Mouse (Mus musculus) limb, embryonic 14.5 days (tissue): ENCODE results near the gene Dnase2a. TPM values are rescaled to one million over a fixed set of nuclear protein-coding genes. Genes with fewer than 3 reads are reported as not detected.

ENCODE experiments used
- ATAC-seq: fragments of 200-750 bp; cut with Nextera tagmentation; 2 replicates; pipeline ENCODE4 v1.8.0; 2017; ENCODE audit warnings: low read depth, moderate number of reproducible peaks, moderate TSS enrichment; ENCODE audit not compliant: low FRiP score
- DNase-seq: peaks from one replicate; pipeline ENCODE4 v3.0.0-alpha.2; 2015; ENCODE audit warnings: low spot score
- H3K27ac ChIP-seq: fragments of 300-500 bp; sonication (generic); replicated peaks from 2 replicates; pipeline ENCODE4 v1.5.1; 2014; ENCODE audit warnings: low read depth, mild to moderate bottlenecking, low read length, moderate library complexity, mixed read lengths
- H3K27me3 ChIP-seq: fragments of 300-500 bp; sonication (generic); 2 replicates; pipeline ENCODE4 v1.6.1; 2014; ENCODE audit warnings: low read length, mixed read lengths; ENCODE audit not compliant: control insufficient read depth, insufficient read depth
- H3K36me3 ChIP-seq: fragments of 300-500 bp; sonication (generic); 2 replicates; pipeline ENCODE4 v1.6.1; 2014; ENCODE audit warnings: mild to moderate bottlenecking, low read length, moderate library complexity, mixed read lengths; ENCODE audit not compliant: control insufficient read depth, insufficient read depth
- H3K4me1 ChIP-seq: fragments of 300-500 bp; sonication (generic); 2 replicates; pipeline ENCODE4 v1.6.1; 2014; ENCODE audit warnings: antibody characterized with exemption, low read length, mixed read lengths; ENCODE audit not compliant: control insufficient read depth, insufficient read depth
- H3K4me2 ChIP-seq: fragments of 300-500 bp; sonication (generic); replicated peaks from 2 replicates; pipeline ENCODE4 v1.6.1; 2014; ENCODE audit warnings: low read depth, mild to moderate bottlenecking, low read length, moderate library complexity; ENCODE audit not compliant: severe bottlenecking
- H3K4me3 ChIP-seq: fragments of 300-500 bp; sonication (generic); replicated peaks from 2 replicates; pipeline ENCODE4 v1.5.1; 2014; ENCODE audit warnings: low read length
- H3K9ac ChIP-seq: fragments of 300-500 bp; sonication (generic); 2 replicates; pipeline ENCODE4 v1.6.1; 2014; ENCODE audit warnings: mild to moderate bottlenecking, low read depth, low read length, moderate library complexity; ENCODE audit not compliant: severe bottlenecking
- H3K9me3 ChIP-seq: fragments of 300-500 bp; sonication (generic); 2 replicates; pipeline ENCODE4 v1.6.1; 2016; ENCODE audit warnings: low read length; ENCODE audit not compliant: control insufficient read depth
- POLR2A ChIP-seq: fragments of 200-500 bp; IDR thresholded peaks from 2 replicates; pipeline ENCODE4 v1.8.0; 2012; ENCODE audit warnings: inconsistent platforms, mild to moderate bottlenecking, moderate library complexity, borderline replicate concordance; ENCODE audit not compliant: insufficient read depth, insufficient read length; ENCODE audit errors: extremely low read depth
- WGBS: fragments of 180-500 bp; shearing (Covaris S2); extraction: QIAGEN DNeasy Blood & Tissue Kit; methylation state at CpG from one replicate; pipeline ENCODE4 v1.1.7; 2014; 5-methylcytosine and 5-hydroxymethylcytosine counted together
- polyA plus RNA-seq, 2 experiments: library from polyadenylated mRNA; depleted of rRNA in 1 of 2; stranded (reverse) in 1 of 2; unstranded in 1 of 2; fragments of >200 nt; fragmentation: Nextera tagmentation in 1 of 2; extraction: Ambion mirVana in 1 of 2; gene quantifications; 2 replicates each; pipeline versions ENCODE4 v1.2.1 to v1.2.3; 2012 to 2014

The Dnase2a gene
- polyA plus RNA-seq, 2 experiments: 13.8 to 18.5 TPM

DNA sequence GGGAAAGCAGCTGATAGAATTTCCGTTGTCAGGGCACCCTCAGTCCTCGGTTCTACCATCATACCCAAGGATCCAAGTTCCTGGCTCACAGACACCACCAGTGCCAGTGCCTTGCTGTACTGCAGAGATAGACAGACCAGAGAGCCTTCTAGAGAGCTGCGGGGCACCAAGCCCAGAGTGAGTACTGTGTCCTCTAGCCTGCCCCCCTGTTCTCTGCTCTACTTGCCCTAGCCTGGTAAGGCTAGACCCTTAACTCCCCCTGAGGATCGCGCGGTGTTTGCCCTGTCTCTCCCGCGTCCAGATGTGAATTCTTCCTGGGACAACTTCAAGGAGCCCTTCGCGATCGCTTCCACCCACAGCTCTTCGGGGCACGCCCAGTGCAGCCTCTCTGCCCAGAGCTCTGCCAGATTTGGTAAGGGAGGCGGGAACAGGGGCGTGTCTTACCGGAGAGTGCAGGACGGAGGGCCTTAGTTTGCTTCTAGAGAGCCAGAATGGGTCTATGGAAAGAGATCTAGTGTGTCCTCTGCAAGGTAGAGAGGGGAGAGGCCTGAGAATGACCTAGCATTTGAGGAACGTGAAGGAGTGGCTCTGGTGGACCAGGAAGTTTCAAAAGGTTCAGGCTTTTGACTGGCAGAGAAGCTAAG is 44.4 kb downstream of the Dnase2a start:
- H3K4me3 ChIP-seq: no peak overlapping the region
- H3K27me3 ChIP-seq: peaks cover 13% of the 10 kb centered on the region; the same call in 1 of the 2 replicates

DNA sequence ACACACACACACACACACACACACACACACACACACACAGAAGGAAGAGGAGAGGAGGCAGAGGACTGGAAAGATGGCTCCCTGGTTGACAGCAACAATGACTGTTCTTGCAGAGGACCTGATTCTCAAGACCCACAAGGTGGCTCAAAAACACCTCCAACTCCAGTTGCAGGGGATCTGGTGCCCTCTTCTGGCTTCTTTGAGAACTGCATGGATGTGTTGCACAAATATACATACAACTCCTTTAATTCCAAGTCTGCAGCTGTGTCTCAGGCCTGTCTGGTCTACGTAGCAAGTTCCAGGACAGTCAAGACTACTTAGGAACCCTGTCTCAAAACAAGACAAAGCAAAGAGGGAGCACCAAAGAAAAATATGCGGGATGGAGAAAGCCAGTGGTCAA is 48.4 kb downstream of the Dnase2a start:
- Histone ChIP-seq H3K36me3 (peaks cover 17% of the 10 kb centered on the region), H3K27me3 (peaks cover 3% of the 10 kb centered on the region; the same call in 1 of the 2 replicates), H3K4me3 (no peak overlapping the region), H3K9ac (no peak overlapping the region), H3K4me2 (no peak overlapping the region), H3K4me1 (no peaks in the 10 kb centered on the region), H3K27ac (no peak overlapping the region), H3K9me3 (no peaks in the 10 kb centered on the region)
- WGBS: 54% methylated on average over 2 of the region's 2 CpGs
- ATAC-seq (no peak), DNase-seq (peak; percentile 43)
- TF ChIP-seq POLR2A: no peak

More for the DNA sequence above, 44.4 kb downstream of the Dnase2a start:
- WGBS: 10% methylated on average over 18 of the region's 18 CpGs
- Histone ChIP-seq H3K4me1 (no peaks in the 10 kb centered on the region), H3K9me3 (no peaks in the 10 kb centered on the region), H3K4me2 (no peak overlapping the region), H3K27ac (no peak overlapping the region), H3K36me3 (peaks cover 3% of the 10 kb centered on the region; the same call in 1 of the 2 replicates), H3K9ac (no peak overlapping the region)
- TF ChIP-seq POLR2A: no peak
- no peak for DNase-seq
- no peak for ATAC-seq

DNA sequence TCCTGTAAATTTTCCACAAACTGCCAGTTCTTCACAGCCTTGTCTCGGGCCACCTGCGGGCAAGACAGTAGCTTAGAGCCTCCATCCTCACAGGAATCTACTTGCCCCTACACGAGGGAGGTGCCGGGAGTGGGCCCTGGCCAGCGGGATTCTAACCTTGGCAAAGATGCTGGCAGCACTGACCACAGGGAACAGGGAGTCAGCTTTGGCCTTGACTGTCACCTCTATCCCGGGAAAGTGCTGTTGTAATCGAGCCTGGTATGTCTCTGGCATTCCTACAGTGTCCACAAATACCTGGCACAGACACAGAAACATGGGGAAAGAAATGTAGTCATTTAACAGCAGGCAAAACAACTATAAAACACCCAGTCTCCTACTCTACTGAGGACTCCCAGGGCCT is 51.5 kb downstream of the Dnase2a start:
- DNase-seq: no peak
- H3K4me3 ChIP-seq: no peak overlapping the region
- no peak overlapping the region for H3K27ac ChIP-seq
- H3K4me1 ChIP-seq: no peaks in the 10 kb centered on the region
- no peak for ATAC-seq
- H3K9ac ChIP-seq: no peak overlapping the region
- H3K9me3 ChIP-seq: no peaks in the 10 kb centered on the region
- H3K4me2 ChIP-seq: no peak overlapping the region
- whole genome bisulfite sequencing: 90% methylated on average over 7 of the region's 7 CpGs
- no peak for TF ChIP-seq POLR2A
- no peaks in the 10 kb centered on the region for H3K27me3 ChIP-seq
- H3K36me3 ChIP-seq: peaks cover 22% of the 10 kb centered on the region

DNA sequence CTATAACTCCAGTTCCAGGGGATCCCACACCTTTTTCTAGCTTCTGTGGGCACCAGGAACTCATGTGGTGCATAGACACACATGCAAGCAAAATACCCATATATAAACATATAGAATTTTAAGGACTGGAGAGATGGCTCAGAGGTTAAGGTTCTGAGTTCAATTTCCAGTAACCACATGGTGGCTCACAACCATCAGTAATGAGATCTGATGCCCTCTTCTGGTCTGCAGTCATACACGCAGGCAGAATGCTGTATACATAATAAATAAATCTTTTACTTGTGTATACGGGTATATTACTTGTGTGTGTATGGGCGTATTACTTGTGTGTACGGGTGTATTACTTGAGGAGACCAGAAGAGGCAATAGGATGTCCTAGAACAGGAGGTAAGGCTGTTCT is 55.6 kb downstream of the Dnase2a start:
- TF ChIP-seq POLR2A: no peak
- 90% methylated on average over 4 of the region's 4 CpGs for WGBS
- no peak for DNase-seq

DNA sequence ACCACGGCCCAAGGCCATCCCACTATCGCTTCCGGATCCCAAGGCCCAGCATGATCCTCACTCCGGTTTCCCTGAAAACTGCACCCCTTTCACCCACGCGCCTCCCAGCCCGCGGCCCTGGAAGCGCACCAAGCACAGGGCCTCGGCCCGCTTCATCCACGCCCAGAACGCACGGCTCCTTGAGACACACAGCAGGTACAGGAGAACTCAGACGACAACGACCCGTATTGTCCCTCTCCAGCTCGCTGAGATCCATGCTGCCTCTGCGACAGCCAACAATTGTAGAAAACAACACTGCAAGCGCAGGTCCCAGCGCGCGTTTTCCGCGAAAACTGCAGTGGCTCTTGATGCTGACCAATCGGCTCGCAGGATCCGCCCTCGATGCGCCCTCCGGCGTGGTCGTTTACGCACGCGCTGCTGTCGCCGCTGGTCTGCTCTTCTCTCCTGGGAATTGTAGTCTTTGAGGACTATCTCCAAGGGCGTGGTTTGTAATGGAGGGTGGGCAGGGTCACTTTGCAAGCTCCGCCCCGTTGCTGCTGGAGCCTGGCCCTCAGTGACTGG is 57.5 kb downstream of the Dnase2a start:
- Histone ChIP-seq H3K27ac (no peak overlapping the region), H3K4me2 (peak overlapping the region; percentile 60), H3K4me1 (peaks cover 22% of the 10 kb centered on the region), H3K36me3 (peaks cover 11% of the 10 kb centered on the region), H3K4me3 (peak overlapping the region; percentile 49), H3K9ac (peak overlapping the region; percentile 48), H3K9me3 (no peaks in the 10 kb centered on the region), H3K27me3 (no peaks in the 10 kb centered on the region)
- peak; percentile 96 for DNase-seq
- 0 out of 2 replicates have a peak, but pooled peaks have one; percentile 8 for TF ChIP-seq POLR2A
- peak; percentile 81 for ATAC-seq
- WGBS: under 1% methylated on average over 41 of the region's 41 CpGs

More for the DNA sequence above, 55.6 kb downstream of the Dnase2a start:
- Histone ChIP-seq H3K9ac (no peak overlapping the region), H3K27ac (no peak overlapping the region), H3K36me3 (peaks cover 13% of the 10 kb centered on the region), H3K4me3 (no peak overlapping the region), H3K27me3 (no peaks in the 10 kb centered on the region), H3K9me3 (no peaks in the 10 kb centered on the region), H3K4me2 (no peak overlapping the region), H3K4me1 (peaks cover 17% of the 10 kb centered on the region)
- ATAC-seq: no peak
